Mouse (Mus musculus) erythroid progenitor cell, adult 5-6 weeks (primary cell): ENCODE data around the gene Tmem63b. TPM values are rescaled to one million over a fixed set of nuclear protein-coding genes. Genes with fewer than 3 reads are reported as not detected.
A peak's percentile ranks its signal among the peaks of the same experiment; 100 is the strongest.

Experiments
- ATAC-seq: replicated peaks from 2 replicates; pipeline ENCODE4 v1.8.0; 2016; ENCODE audit warnings: moderate number of reproducible peaks, mild to moderate bottlenecking, moderate TSS enrichment, inconsistent platforms; ENCODE audit not compliant: poor library complexity, low FRiP score, severe bottlenecking
- total RNA-seq, 2 experiments: library from RNA; stranded (forward) in 1 of 2; stranded (reverse) in 1 of 2; fragments of 150-400 nt in 1 of 2; fragments of 186-747, 209-891 nt in 1 of 2; gene quantifications; 2 replicates each; pipeline versions ENCODE4 v1.2.3 to v1.2.4; 2015 to 2017; ENCODE audit warnings: low replicate concordance in 2 of 2

Gene Tmem63b
- total RNA-seq, 2 experiments from 2014 or later: 3.8 to 11.6 TPM

- no peak for ATAC-seq
These were observed 20.7 kb upstream of the Tmem63b start for GRCm38 (mm10) chr17:45707376-45707775.

GRCm38 (mm10) chr17:45706796-45707195 lies 20.1 kb upstream of the Tmem63b start:
- ATAC-seq: no peak

GRCm38 (mm10) chr17:45703187-45703586 lies 16.5 kb upstream of the Tmem63b start:
- ATAC-seq: no peak

- no peak for ATAC-seq
These were observed 15.5 kb upstream of the Tmem63b start for GRCm38 (mm10) chr17:45702254-45702653.

- ATAC-seq: no peak
These were observed 14.5 kb upstream of the Tmem63b start for GRCm38 (mm10) chr17:45701236-45701591.

- ATAC-seq: no peak
These were observed 14.0 kb upstream of the Tmem63b start for GRCm38 (mm10) chr17:45700496-45701235.

GRCm38 (mm10) chr17:45699039-45699740 lies 12.5 kb upstream of the Tmem63b start:
- no peak for ATAC-seq

GRCm38 (mm10) chr17:45698368-45698767 lies 11.7 kb upstream of the Tmem63b start:
- no peak for ATAC-seq

- no peak for ATAC-seq
These were observed 10.3 kb upstream of the Tmem63b start for GRCm38 (mm10) chr17:45696981-45697380.

- ATAC-seq: peak; percentile 49; the same call in 1 of the 2 replicates
These were observed 8.8 kb upstream of the Tmem63b start for GRCm38 (mm10) chr17:45695227-45696120.

- ATAC-seq: no peak
These were observed 7.3 kb upstream of the Tmem63b start for GRCm38 (mm10) chr17:45693812-45694565.

GRCm38 (mm10) chr17:45692159-45692558 lies 5.5 kb upstream of the Tmem63b start:
- ATAC-seq: no peak

GRCm38 (mm10) chr17:45690044-45690443 lies 3.3 kb upstream of the Tmem63b start:
- no peak for ATAC-seq

- ATAC-seq: no peak
These were observed 2.4 kb upstream of the Tmem63b start for GRCm38 (mm10) chr17:45689120-45689519.

GRCm38 (mm10) chr17:45686093-45686619 lies 549 bp downstream of the Tmem63b start, which contains the start of gene Mrpl14:
TSS of gene Mrpl14 (plus strand) at chr17:45686322.
- peak; percentile 79 for ATAC-seq

GRCm38 (mm10) chr17:45685171-45686092 lies 1.3 kb downstream of the Tmem63b start:
- ATAC-seq: peak; percentile 20

GRCm38 (mm10) chr17:45684667-45685131 lies 2.0 kb downstream of the Tmem63b start:
- ATAC-seq: no peak

- ATAC-seq: no peak
These were observed 3.9 kb downstream of the Tmem63b start for GRCm38 (mm10) chr17:45682843-45683242.
